Mouse (Mus musculus): ENCODE data around the gene Tbc1d1. TPM values are rescaled to one million over a fixed set of nuclear protein-coding genes. Genes with fewer than 3 reads are reported as not detected.
"Not testable (repeated sequence)": the region's sequence is repeated elsewhere in the genome, so short reads cannot be mapped to it uniquely, and the experiment has no call there.

The Tbc1d1 gene
- polyA plus RNA-seq, 1 experiment from 2014 or later = 21.2 TPM

GRCm38 (mm10) chr5:64326427-64327181, 170.5 kb downstream of the Tbc1d1 start:
- Histone ChIP-seq H3K4me3 (no peak overlapping the region), H3K27ac (peak overlapping the region; percentile 67), H3K9me3 (no peaks in the 10 kb centered on the region), H3K4me1 (replicated peaks) (peaks cover 36% of the 10 kb centered on the region), H3K27me3 (ENCODE audit: insufficient read depth, poor library complexity, severe bottlenecking) (no peaks in the 10 kb centered on the region), H3K36me3 (peaks cover 58% of the 10 kb centered on the region)
- peak; percentile 46 for DNase-seq (ENCODE audit: low spot score)
- 68% methylated on average over 7 of the region's 7 CpGs for WGBS

- H3K27me3 ChIP-seq (ENCODE audit: insufficient read depth, poor library complexity, severe bottlenecking) = no peaks in the 10 kb centered on the region
- H3K4me1 ChIP-seq (replicated peaks) = peaks cover 36% of the 10 kb centered on the region
- no peak overlapping the region for H3K4me3 ChIP-seq
- H3K36me3 ChIP-seq = peaks cover 59% of the 10 kb centered on the region
- no peaks in the 10 kb centered on the region for H3K9me3 ChIP-seq
- 65% methylated on average over 7 of the region's 7 CpGs for WGBS
- H3K27ac ChIP-seq = peak overlapping the region; percentile 67
- DNase-seq (ENCODE audit: low spot score) = no peak
Observed at GRCm38 (mm10) chr5:64327212-64327902, 171.3 kb downstream of the Tbc1d1 start.

- H3K4me3 ChIP-seq = no peak overlapping the region
- H3K27ac ChIP-seq = peak overlapping the region; percentile 59
- H3K27me3 ChIP-seq (ENCODE audit: insufficient read depth, poor library complexity, severe bottlenecking) = no peaks in the 10 kb centered on the region
- 36% methylated on average over 7 of the region's 7 CpGs for WGBS
- peaks cover 10% of the 10 kb centered on the region for H3K4me1 ChIP-seq (replicated peaks)
- peak; percentile 36 for DNase-seq (ENCODE audit: low spot score)
- H3K36me3 ChIP-seq = peaks cover 21% of the 10 kb centered on the region
- no peaks in the 10 kb centered on the region for H3K9me3 ChIP-seq
Observed at GRCm38 (mm10) chr5:64336767-64337408, 180.8 kb downstream of the Tbc1d1 start.

GRCm38 (mm10) chr5:64338795-64339194, 182.7 kb downstream of the Tbc1d1 start:
- WGBS = 81% methylated on average over 6 of the region's 6 CpGs
- H3K4me1 ChIP-seq (replicated peaks); H3K4me3 ChIP-seq; DNase-seq (ENCODE audit: low spot score); H3K9me3 ChIP-seq; H3K27me3 ChIP-seq (ENCODE audit: insufficient read depth, poor library complexity, severe bottlenecking); H3K27ac ChIP-seq: not testable (repeated sequence)
- H3K36me3 ChIP-seq = peaks cover 17% of the 10 kb centered on the region

GRCm38 (mm10) chr5:64340366-64340765, 184.3 kb downstream of the Tbc1d1 start:
- no peaks in the 10 kb centered on the region for H3K9me3 ChIP-seq
- no peak for DNase-seq (ENCODE audit: low spot score)
- H3K27me3 ChIP-seq (ENCODE audit: insufficient read depth, poor library complexity, severe bottlenecking) = no peaks in the 10 kb centered on the region
- peaks cover 11% of the 10 kb centered on the region; the same call in 1 of the 2 replicates for H3K36me3 ChIP-seq
- peaks cover 26% of the 10 kb centered on the region for H3K4me1 ChIP-seq (replicated peaks)
- WGBS = 96% methylated on average over 3 of the region's 3 CpGs
- H3K27ac ChIP-seq = no peak overlapping the region
- no peak overlapping the region for H3K4me3 ChIP-seq

GRCm38 (mm10) chr5:64341671-64342070, 185.6 kb downstream of the Tbc1d1 start:
- H3K9me3 ChIP-seq = no peaks in the 10 kb centered on the region
- H3K4me3 ChIP-seq = no peak overlapping the region
- H3K27ac ChIP-seq = no peak overlapping the region
- no peaks in the 10 kb centered on the region for H3K27me3 ChIP-seq (ENCODE audit: insufficient read depth, poor library complexity, severe bottlenecking)
- no peak for DNase-seq (ENCODE audit: low spot score)
- peaks cover 16% of the 10 kb centered on the region; the same call in 1 of the 2 replicates for H3K36me3 ChIP-seq
- 94% methylated on average over 3 of the region's 3 CpGs for WGBS
- H3K4me1 ChIP-seq (replicated peaks) = peaks cover 35% of the 10 kb centered on the region

- Histone ChIP-seq H3K27ac (no peak overlapping the region), H3K4me1 (replicated peaks) (peaks cover 30% of the 10 kb centered on the region), H3K27me3 (ENCODE audit: insufficient read depth, poor library complexity, severe bottlenecking) (no peaks in the 10 kb centered on the region), H3K4me3 (no peak overlapping the region), H3K9me3 (no peaks in the 10 kb centered on the region), H3K36me3 (peaks cover 16% of the 10 kb centered on the region; the same call in 1 of the 2 replicates)
- DNase-seq (ENCODE audit: low spot score) = no peak
- 90% methylated on average over 10 of the region's 10 CpGs for WGBS
Observed at GRCm38 (mm10) chr5:64342138-64342537, 186.0 kb downstream of the Tbc1d1 start.

- H3K4me3 ChIP-seq = no peak overlapping the region
- H3K27ac ChIP-seq = peak overlapping the region; percentile 81
- no peak for DNase-seq (ENCODE audit: low spot score)
- H3K36me3 ChIP-seq = peaks cover 26% of the 10 kb centered on the region
- H3K9me3 ChIP-seq = no peaks in the 10 kb centered on the region
- peaks cover 27% of the 10 kb centered on the region for H3K4me1 ChIP-seq (replicated peaks)
- WGBS = 49% methylated on average over 5 of the region's 5 CpGs
- H3K27me3 ChIP-seq (ENCODE audit: insufficient read depth, poor library complexity, severe bottlenecking) = no peaks in the 10 kb centered on the region
Observed at GRCm38 (mm10) chr5:64343972-64344700, 188.0 kb downstream of the Tbc1d1 start.

- H3K36me3 ChIP-seq = peaks cover 37% of the 10 kb centered on the region
- H3K27me3 ChIP-seq (ENCODE audit: insufficient read depth, poor library complexity, severe bottlenecking) = no peaks in the 10 kb centered on the region
- peaks cover 27% of the 10 kb centered on the region for H3K4me1 ChIP-seq (replicated peaks)
- no peak overlapping the region for H3K4me3 ChIP-seq
- H3K27ac ChIP-seq = peak overlapping the region; percentile 81
- H3K9me3 ChIP-seq = no peaks in the 10 kb centered on the region
- 60% methylated on average over 16 of the region's 16 CpGs for WGBS
- peak; percentile 34 for DNase-seq (ENCODE audit: low spot score)
Observed at GRCm38 (mm10) chr5:64345181-64345735, 189.2 kb downstream of the Tbc1d1 start.

- peak overlapping the region; percentile 81; the same call in 1 of the 2 replicates for H3K27ac ChIP-seq
- WGBS = 86% methylated on average over 7 of the region's 7 CpGs
- no peak for DNase-seq (ENCODE audit: low spot score)
- no peaks in the 10 kb centered on the region for H3K9me3 ChIP-seq
- H3K4me1 ChIP-seq (replicated peaks) = peaks cover 27% of the 10 kb centered on the region
- H3K4me3 ChIP-seq = no peak overlapping the region
- peaks cover 38% of the 10 kb centered on the region for H3K36me3 ChIP-seq
- no peaks in the 10 kb centered on the region for H3K27me3 ChIP-seq (ENCODE audit: insufficient read depth, poor library complexity, severe bottlenecking)
Observed at GRCm38 (mm10) chr5:64345761-64346160, 189.7 kb downstream of the Tbc1d1 start.

GRCm38 (mm10) chr5:64346343-64346885, 190.3 kb downstream of the Tbc1d1 start:
- Histone ChIP-seq H3K4me1 (replicated peaks) (peaks cover 27% of the 10 kb centered on the region), H3K27me3 (ENCODE audit: insufficient read depth, poor library complexity, severe bottlenecking) (no peaks in the 10 kb centered on the region), H3K9me3 (no peaks in the 10 kb centered on the region), H3K36me3 (peaks cover 44% of the 10 kb centered on the region), H3K27ac (peak overlapping the region; percentile 70), H3K4me3 (no peak overlapping the region)
- WGBS = 92% methylated on average over 6 of the region's 6 CpGs
- DNase-seq (ENCODE audit: low spot score) = no peak

- H3K27ac ChIP-seq = no peak overlapping the region
Observed at GRCm38 (mm10) chr5:64348166-64348565, 192.1 kb downstream of the Tbc1d1 start.

More at GRCm38 (mm10) chr5:64348166-64348565, 192.1 kb downstream of the Tbc1d1 start:
- WGBS = over 99% methylated on average over 2 of the region's 2 CpGs
- DNase-seq (ENCODE audit: low spot score) = no peak
- peaks cover 29% of the 10 kb centered on the region for H3K4me1 ChIP-seq (replicated peaks)
- no peaks in the 10 kb centered on the region for H3K27me3 ChIP-seq (ENCODE audit: insufficient read depth, poor library complexity, severe bottlenecking)
- peaks cover 50% of the 10 kb centered on the region for H3K36me3 ChIP-seq
- H3K4me3 ChIP-seq = no peak overlapping the region
- H3K9me3 ChIP-seq = no peaks in the 10 kb centered on the region

Measured in hindbrain, embryonic 10.5 days (tissue).